Mouse (Mus musculus) liver, embryonic 14.5 days (tissue): ENCODE measurements at regions not wholly inside any gene's neighbourhood (a gene's known extent, or its start where the extent isn't known, plus 50 kb on each side); places are given as distances from the start of the nearest gene placed in this dataset.

Source experiments
- ATAC-seq: fragments of 200-750 bp; cut with Nextera tagmentation; 2 replicates; pipeline ENCODE4 v1.8.0; 2017; ENCODE audit warnings: moderate number of reproducible peaks, mild to moderate bottlenecking, moderate library complexity; ENCODE audit not compliant: insufficient read depth
- DNase-seq, 3 experiments: peaks; one replicate each; pipeline ENCODE4 v3.0.0-alpha.2; 2012 to 2013; ENCODE audit warnings: low read depth in 3 of 3, low spot score in 3 of 3
- H3K27ac ChIP-seq: fragments of 300-500 bp; sonication (generic); 2 replicates; pipeline ENCODE4 v1.5.1; 2014; ENCODE audit warnings: moderate library complexity, mild to moderate bottlenecking, control low read depth, inconsistent platforms
- H3K27me3 ChIP-seq: fragments of 300-500 bp; sonication (generic); 2 replicates; pipeline ENCODE4 v1.6.1; 2014; ENCODE audit warnings: mild to moderate bottlenecking, low read length, moderate library complexity; ENCODE audit not compliant: control insufficient read depth, insufficient read depth
- H3K36me3 ChIP-seq: fragments of 300-500 bp; sonication (generic); replicated peaks from 2 replicates; pipeline ENCODE4 v1.6.1; 2014; ENCODE audit warnings: low read depth; ENCODE audit not compliant: control insufficient read depth, insufficient read depth
- H3K4me1 ChIP-seq, 2 experiments: fragments of 200-500 bp in 1 of 2; fragments of 300-500 bp in 1 of 2; sonication (generic) in 1 of 2; replicated peaks; 2 replicates each; pipeline ENCODE4 v1.6.1; 2012 to 2014; ENCODE audit warnings: antibody characterized with exemption in 1 of 2, inconsistent platforms in 1 of 2, low read length in 1 of 2; ENCODE audit not compliant: control insufficient read depth in 2 of 2, insufficient read depth in 2 of 2
- H3K4me2 ChIP-seq: fragments of 300-500 bp; sonication (generic); 2 replicates; pipeline ENCODE4 v1.6.1; 2014; ENCODE audit warnings: low read depth, mild to moderate bottlenecking, control low read depth, moderate library complexity
- H3K4me3 ChIP-seq, 2 experiments: fragments of 200-500 bp in 1 of 2; fragments of 300-500 bp in 1 of 2; sonication (generic) in 1 of 2; 2 replicates each; pipeline ENCODE4 v1.5.1; 2012 to 2014; ENCODE audit warnings: low read depth in 2 of 2, low read length in 2 of 2, mild to moderate bottlenecking in 2 of 2, control low read depth in 1 of 2, inconsistent platforms in 1 of 2, moderate library complexity in 1 of 2; ENCODE audit not compliant: insufficient read depth in 1 of 2
- H3K9ac ChIP-seq: fragments of 300-500 bp; sonication (generic); replicated peaks from 2 replicates; pipeline ENCODE4 v1.6.1; 2014; ENCODE audit warnings: mild to moderate bottlenecking, control low read depth, moderate library complexity
- H3K9me3 ChIP-seq: fragments of 300-500 bp; sonication (generic); 2 replicates; pipeline ENCODE4 v1.6.1; 2016; ENCODE audit warnings: low read length, mixed read lengths; ENCODE audit not compliant: control insufficient read depth
- CTCF ChIP-seq: IDR thresholded peaks from 2 replicates; pipeline ENCODE4 v1.5.1; 2016; ENCODE audit warnings: antibody characterized with exemption, low read depth, control low read depth
- EP300 ChIP-seq: IDR thresholded peaks from 2 replicates; pipeline ENCODE4 v1.6.1; 2016; ENCODE audit warnings: antibody characterized with exemption, low read depth
- WGBS: fragments of 180-500 bp; shearing (Covaris S2); extraction: QIAGEN DNeasy Blood & Tissue Kit; methylation state at CpG from one replicate; pipeline ENCODE4 v1.1.7; 2014; ENCODE audit not compliant: insufficient replicate concordance; 5-methylcytosine and 5-hydroxymethylcytosine counted together

GRCm38 (mm10) chr7:136813691-136814325, 80.6 kb upstream of the Mgmt start:
- H3K9me3 ChIP-seq: no peaks in the 10 kb centered on the region
- DNase-seq: no peak
- ATAC-seq: no peak
- H3K4me3 ChIP-seq: no peak overlapping the region
- no peaks in the 10 kb centered on the region for H3K27me3 ChIP-seq
- H3K4me1 ChIP-seq: no peaks in the 10 kb centered on the region
- 55% methylated on average over 9 of the region's 9 CpGs for WGBS
- H3K4me2 ChIP-seq: no peak overlapping the region
- no peaks in the 10 kb centered on the region for H3K36me3 ChIP-seq
- no peak overlapping the region for H3K27ac ChIP-seq
- TF ChIP-seq CTCF (no peak), EP300 (no peak)
- no peak overlapping the region for H3K9ac ChIP-seq

DNA sequence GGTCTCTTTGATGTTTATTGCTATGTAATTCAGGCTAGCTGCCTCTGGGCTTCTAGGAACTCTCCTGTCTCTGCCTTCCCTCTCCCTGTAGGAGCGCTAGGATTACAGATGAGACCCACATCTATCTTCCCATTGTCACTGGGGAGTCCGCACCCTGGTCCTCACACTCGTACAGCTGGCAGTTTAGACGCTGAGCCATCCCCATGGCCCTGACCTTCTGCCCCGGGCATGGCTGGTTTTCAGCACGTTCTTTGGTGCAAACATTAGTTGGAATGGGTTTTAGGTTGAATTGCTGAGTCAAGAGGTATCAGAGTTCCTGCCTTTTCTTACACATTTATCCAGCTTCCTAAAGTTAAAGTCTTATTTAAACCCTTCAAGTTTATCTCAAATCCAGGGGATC, 79.7 kb upstream of the Mgmt start:
- ATAC-seq: no peak
- no peak overlapping the region for H3K4me3 ChIP-seq
- H3K27me3 ChIP-seq: no peaks in the 10 kb centered on the region
- H3K36me3 ChIP-seq: no peaks in the 10 kb centered on the region
- no peak overlapping the region for H3K4me2 ChIP-seq
- H3K27ac ChIP-seq: no peak overlapping the region
- WGBS: 62% methylated on average over 6 of the region's 6 CpGs
- no peak for TF ChIP-seq CTCF
- TF ChIP-seq EP300: no peak
- no peaks in the 10 kb centered on the region for H3K4me1 ChIP-seq
- DNase-seq: no peak
- no peak overlapping the region for H3K9ac ChIP-seq
- H3K9me3 ChIP-seq: no peaks in the 10 kb centered on the region

DNA sequence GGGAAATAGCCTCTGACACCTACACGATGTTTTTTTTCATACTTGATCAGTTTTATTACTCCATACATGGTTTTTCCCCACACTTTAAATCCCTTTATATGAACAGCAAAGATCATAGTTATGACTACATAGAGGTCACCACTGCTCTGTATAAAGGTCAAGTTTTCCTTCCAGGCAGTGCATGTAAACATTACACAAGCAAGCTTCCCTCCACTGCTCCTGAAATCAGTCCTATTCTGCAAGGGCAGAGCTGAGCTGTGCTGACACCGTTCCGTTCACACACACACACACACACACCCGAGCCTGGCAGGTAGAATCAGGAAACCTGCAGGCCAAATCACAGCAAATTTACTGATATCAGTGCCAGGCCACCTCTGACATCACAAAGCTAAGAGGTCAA, 74.1 kb upstream of the Mgmt start:
- no peak overlapping the region for H3K9ac ChIP-seq
- no peak overlapping the region for H3K27ac ChIP-seq
- no peak overlapping the region for H3K4me2 ChIP-seq
- H3K4me3 ChIP-seq: no peak overlapping the region
- ATAC-seq (no peak), DNase-seq (no peak)
- TF ChIP-seq EP300 (no peak), CTCF (no peak)
- 47% methylated on average over 4 of the region's 4 CpGs for WGBS
- H3K9me3 ChIP-seq: no peaks in the 10 kb centered on the region
- H3K27me3 ChIP-seq: no peaks in the 10 kb centered on the region; the same call in 1 of the 2 replicates
- no peaks in the 10 kb centered on the region for H3K36me3 ChIP-seq
- 0 out of 4 replicates have a peak, but pooled peaks cover 0 to 2% of the 10 kb centered on the region in 2 experiments for H3K4me1 ChIP-seq

- Histone ChIP-seq H3K4me2 (no peak overlapping the region), H3K4me3 (no peak overlapping the region), H3K36me3 (no peaks in the 10 kb centered on the region), H3K27me3 (no peaks in the 10 kb centered on the region; the same call in 1 of the 2 replicates), H3K9me3 (no peaks in the 10 kb centered on the region), H3K9ac (no peak overlapping the region), H3K4me1 (no peaks in the 10 kb centered on the region), H3K27ac (no peak overlapping the region)
- TF ChIP-seq EP300 (no peak), CTCF (no peak)
- 25% methylated on average over 16 of the region's 16 CpGs for WGBS
- no peak for ATAC-seq
- DNase-seq: no peak
Measured at GRCm38 (mm10) chr7:136825647-136826046, 68.8 kb upstream of the Mgmt start.

GRCm38 (mm10) chr7:136829621-136830313, 64.6 kb upstream of the Mgmt start:
- no peaks in the 10 kb centered on the region for H3K4me1 ChIP-seq
- H3K9ac ChIP-seq: no peak overlapping the region
- TF ChIP-seq CTCF: no peak
- no peak overlapping the region for H3K27ac ChIP-seq
- no peaks in the 10 kb centered on the region for H3K36me3 ChIP-seq
- no peak overlapping the region for H3K4me3 ChIP-seq
- H3K9me3 ChIP-seq: no peaks in the 10 kb centered on the region
- ATAC-seq (no peak), DNase-seq (no peak)
- H3K4me2 ChIP-seq: no peak overlapping the region
- H3K27me3 ChIP-seq: no peaks in the 10 kb centered on the region; the same call in 1 of the 2 replicates
- 53% methylated on average over 1 of the region's 1 CpGs for WGBS
